Mouse (Mus musculus): Measurements from ENCODE around the gene Cyb5r3. TPM values are rescaled to one million over a fixed set of nuclear protein-coding genes. Genes with fewer than 3 reads are reported as not detected.

Gene Cyb5r3
- polyA plus RNA-seq, 3 experiments from 2014 or later: 58.4 to 85.8 (median 76.2) TPM

Other genes starting within 250 kb of the Cyb5r3 start
- 10 to 100 TPM; 13.1 to 21.1 (median 13.8) TPM for gene Tcf20, start 184.7 kb downstream of the Cyb5r3 start, polyA plus RNA-seq (2017; shearing (Covaris generic))
- under 1 TPM in 2 of 3 experiments, not detected in 1; 0.26 to 0.92 TPM for gene Nfam1, start 139.3 kb downstream of the Cyb5r3 start, polyA plus RNA-seq (2017; shearing (Covaris generic))
- 10 to 100 TPM; 63.6 to 95.2 (median 80.0) TPM for gene Serhl, start 83.1 kb downstream of the Cyb5r3 start, polyA plus RNA-seq (2017; shearing (Covaris generic))
- 10 to 100 TPM; 70.6 to 86.9 (median 82.4) TPM for gene Rrp7a, start 49.8 kb downstream of the Cyb5r3 start, polyA plus RNA-seq (2017; shearing (Covaris generic))
- 100 to 1,000 TPM; 162 to 203 (median 174) TPM for gene Poldip3, start 23.2 kb downstream of the Cyb5r3 start, polyA plus RNA-seq (2017; shearing (Covaris generic))
- gene A4galt, start 79.2 kb upstream of the Cyb5r3 start, polyA plus RNA-seq (2017; shearing (Covaris generic)): not detected
- 10 to 100 TPM; 11.7 to 14.1 (median 13.4) TPM for gene Arfgap3, start 177.7 kb upstream of the Cyb5r3 start, polyA plus RNA-seq (2017; shearing (Covaris generic))

Measured in inflammation-experienced regulatory T-cells, adult 6 months (primary cell).